Mouse (Mus musculus) retina, postnatal 1 day (tissue): ENCODE results near the gene A330070K13Rik.

Experiments
- DNase-seq: peaks from one replicate; pipeline ENCODE4 v3.0.0-alpha.2; 2012

A330070K13Rik gene

DNA sequence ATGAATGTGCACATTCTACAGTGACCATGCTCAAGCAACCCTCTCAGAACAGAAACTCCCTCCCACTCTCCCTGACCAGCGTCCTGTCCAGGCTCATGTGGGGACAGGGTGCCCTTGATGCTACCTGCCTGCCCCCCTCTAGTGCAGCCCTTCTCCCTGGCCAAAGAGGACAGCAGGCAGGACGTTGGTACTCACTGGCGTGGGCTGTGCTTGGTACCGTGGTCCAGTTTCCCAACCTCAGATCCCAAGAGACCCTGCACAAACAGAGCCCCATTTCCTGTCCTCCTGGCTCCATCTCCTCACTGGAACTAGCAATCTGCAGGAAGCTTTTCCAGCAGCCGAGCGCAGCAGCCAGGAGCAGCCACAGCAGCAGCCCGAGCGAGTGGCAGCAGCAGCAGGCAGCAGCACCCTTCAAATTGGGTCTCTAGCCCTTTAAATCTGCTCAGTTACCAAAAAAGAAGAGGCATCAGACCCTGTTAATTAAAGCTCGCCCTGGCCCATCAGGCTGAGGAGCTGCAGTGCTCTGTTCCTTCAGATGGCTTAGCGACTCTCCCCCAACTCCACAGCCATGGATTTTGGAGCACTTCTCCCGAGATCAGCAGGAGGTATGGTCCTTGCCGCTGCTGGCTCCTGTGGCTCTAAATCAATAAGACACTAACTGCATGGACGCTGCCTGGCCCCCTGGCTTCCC, at the start of gene A330070K13Rik:
Gene A330070K13Rik, minus strand, starts transcription at position 410 of the 691 bp plus-strand sequence.
- peak; percentile 24 for DNase-seq

DNA sequence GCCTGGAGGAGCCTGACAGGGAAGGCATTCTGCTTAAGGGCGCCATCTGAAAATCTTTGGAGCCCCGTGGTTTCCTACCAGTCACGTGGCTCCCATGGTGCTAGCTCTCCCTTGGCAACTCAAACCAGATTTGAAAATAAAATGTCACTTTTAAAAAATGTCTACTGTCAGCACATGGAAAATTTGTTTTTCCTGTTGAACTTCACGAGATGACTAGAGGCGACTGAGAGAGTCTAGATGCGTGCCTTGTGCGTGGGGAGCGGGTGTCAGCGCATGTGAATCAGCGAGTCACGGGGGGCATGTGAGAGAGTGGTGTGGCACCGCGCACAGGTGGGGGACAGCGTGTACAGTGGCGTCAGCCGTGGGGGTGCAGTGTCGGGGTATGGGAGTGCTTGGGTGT, 27.1 kb upstream of the A330070K13Rik start:
- no peak for DNase-seq

DNA sequence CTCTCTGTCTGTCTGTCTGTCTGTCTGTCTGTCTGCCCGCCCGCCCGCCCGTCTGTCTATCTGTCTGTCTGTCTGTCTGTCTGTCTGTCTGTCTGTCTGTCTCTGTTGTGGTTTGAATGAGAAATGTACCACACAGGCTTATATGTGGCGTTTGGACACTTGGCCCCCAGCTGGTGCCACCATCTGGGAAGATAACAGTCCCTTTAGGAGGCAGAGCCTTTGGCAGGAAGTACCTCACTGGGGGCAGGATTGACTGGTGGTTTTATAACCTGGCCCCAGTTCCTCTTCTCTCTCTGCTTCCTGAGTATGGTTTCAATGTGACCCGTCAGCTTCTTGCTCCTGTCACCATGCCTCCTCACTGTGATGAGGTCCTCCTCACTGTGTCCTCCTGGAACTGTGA, 25.3 kb upstream of the A330070K13Rik start:
- DNase-seq = no peak

DNA sequence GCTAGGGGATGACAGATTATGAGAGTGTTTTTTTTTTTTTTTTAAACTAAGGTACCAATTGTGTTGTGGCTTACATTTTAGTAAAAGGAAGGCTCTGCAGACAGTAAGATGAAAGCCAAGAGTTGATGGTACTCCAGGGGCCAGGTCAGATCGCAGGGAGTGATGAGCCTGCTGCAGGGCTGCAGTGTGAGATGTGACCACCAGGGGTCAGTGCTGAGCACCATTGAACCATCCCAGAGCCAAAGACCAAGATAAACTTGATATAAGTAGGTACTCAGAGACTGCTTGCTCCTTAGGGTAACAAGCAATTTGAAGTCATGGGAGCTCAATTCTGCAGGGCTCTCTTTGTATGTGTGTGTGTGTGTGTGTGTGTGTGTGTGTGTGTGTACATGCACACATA, 20.8 kb upstream of the A330070K13Rik start:
- DNase-seq = peak; percentile 60

DNA sequence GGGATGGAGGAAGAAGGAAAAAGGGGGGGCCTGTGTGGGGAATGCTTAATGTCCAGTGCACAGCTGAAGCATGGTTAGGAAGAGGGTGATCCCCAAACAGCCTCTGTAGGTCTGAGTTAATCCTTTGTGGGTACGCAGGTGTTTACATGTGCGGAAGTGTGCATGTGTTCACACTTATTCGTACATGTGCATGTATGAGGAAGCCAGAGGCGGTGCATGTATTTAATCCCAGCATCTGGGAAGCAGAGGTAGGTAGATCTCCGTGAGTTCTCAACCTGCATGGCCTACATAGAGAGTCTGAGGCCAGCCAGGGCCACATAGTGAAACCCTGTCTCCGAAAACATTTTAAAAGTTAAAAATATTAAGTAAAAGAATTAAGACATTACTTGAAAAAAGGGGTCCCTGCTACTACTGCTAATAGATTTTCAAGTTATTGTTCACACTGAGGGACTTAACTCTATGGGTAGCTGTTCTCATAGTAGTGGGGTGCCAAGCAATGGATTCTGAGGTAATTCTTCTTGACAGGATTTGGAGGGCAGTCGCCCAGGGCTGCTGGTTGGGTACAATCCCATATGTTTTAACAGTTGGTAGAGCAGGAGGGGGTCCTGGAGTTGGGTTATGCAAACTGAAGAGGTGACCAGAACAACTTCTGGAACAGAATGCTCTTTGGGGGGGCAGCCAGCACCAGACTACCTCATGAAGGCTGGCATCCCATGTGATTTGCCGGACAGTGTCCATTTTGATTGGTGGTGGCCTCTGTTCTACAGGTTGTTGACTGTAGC, 15.9 kb upstream of the A330070K13Rik start:
- no peak for DNase-seq

DNA sequence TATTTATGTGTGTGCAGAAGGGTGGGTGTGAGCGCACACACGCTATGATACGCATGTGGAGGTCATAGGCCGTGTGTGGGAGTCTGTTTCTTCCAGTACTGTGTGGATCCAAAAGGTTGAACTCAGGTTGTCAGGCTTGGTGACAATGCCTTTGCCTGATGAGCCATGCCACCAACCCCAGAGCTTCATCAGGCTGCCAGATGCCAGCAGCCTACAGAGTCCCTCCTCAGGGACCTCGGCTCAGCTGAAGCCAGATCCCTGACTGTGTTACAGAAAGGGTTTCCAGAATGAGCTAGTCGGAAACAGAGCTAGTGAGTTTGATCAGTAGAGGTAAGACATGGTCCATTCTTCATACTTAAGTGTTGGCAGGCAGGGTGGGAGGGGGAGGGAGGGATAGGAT, 10.7 kb upstream of the A330070K13Rik start:
- DNase-seq = no peak

DNA sequence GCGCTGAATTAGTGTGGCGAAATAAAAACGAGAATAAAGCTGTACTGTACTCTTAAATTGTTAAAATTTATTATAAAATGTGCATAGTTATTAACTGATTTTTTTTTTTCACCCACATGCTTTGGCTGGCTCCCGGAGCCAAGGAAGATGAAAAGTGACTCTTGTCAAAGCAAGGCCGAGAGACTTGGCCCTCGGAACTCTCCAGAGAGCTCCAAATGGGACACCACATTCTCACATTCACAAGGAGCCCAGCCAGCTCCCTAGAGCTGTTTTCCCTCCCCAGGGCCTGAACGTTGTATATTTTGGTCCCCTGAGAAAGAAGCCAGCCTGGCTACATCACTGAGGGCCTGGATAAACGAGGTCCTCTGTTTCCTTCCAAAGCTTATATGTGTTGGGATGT, 10.0 kb upstream of the A330070K13Rik start:
- DNase-seq = no peak

DNA sequence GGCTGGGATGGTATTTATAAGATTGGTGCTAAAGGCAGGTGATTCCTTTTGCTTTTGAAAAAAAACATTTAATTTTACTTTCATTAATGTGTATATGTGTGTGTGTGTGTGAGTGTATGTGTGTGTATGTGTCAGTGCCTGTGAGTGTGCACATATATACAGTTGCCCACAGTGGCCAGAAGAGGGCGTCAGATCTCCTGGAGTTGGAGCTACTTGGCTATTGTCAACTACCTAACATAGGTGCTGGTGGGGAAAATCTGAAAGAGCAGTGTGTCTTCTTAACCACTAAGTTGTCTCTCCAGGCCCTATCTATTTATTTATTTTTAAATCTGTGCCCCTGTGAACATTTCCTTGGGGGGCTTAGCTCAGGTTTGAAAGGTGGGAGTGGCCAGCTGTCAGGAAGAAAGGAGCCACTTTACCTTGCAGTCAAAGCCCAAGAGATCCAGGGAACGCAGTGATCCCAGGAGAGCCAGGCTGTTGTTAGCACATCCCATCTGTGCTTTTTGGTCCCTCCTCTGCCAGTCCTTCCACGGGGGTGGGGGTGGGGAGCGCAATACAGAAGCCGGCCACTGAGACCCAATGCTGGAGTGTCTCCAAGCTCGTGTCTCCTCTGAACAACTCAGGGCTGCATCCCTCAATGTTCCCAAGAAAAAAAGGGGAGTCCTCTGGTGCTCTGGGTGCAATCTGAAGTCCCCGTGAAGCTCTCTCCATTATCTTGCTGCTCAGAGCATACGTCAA, 9.4 kb upstream of the A330070K13Rik start:
- no peak for DNase-seq

DNA sequence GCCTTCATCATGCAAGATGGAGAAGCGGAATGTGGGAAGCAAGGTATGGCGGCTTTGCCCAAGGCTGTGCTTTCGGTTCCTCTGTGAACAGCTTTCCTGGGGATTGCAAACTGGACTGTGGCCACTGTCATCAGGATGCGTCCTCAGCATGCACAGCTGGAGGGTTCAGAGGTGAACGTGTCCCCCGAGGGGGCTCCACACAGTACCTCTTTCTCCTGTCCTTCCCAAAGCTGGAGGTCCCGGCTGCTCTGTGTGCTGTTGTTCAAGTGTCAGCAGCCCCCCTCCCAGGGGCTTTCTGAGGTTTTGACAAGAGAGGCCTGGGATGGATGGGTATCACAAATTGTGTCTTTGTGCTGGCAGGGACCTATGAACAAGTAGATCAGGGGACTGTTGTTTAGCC, 2.0 kb upstream of the A330070K13Rik start:
- DNase-seq = no peak

DNA sequence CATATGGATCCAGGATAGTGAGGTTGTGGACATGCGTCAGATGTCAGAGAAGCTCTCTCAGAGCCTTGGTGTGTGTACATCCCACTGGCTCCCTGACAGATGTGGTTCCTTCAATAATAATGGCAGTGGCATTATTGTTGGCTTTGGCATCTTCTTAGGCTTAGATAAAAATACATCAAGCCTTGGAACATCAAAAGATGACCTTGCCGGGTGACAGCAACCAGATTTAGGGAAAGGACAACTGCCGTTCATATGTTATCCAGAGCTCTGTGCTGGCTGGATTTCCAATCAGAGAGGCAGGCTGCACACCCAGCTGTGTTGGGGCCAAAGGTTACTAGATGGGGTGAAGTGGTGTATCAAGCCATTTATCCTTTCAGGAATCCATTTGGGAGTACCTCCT, 9.0 kb downstream of the A330070K13Rik start:
- DNase-seq = no peak

DNA sequence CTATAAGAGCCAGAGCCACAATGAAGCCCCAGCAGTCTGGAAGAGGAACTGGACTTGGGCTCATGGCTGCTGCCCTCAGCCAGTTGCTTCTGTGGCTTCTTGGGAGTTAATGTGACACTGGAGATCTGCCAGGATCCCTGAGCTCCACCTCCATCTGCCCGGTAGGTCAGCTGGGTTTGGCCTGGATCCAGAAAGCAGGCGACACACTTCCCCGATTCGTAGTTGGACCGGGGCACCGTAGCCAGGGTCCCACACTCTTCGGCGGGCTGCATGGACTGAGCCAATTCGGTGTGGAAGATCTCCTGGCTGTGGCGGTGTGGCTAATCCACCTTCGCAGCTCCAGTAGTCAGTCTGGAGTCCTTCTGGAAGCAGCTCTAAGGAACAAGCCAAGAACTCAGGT, 15.2 kb downstream of the A330070K13Rik start, which contains the start of gene Caln1:
Gene Caln1, plus strand, starts transcription at position 219 of the 400 bp plus-strand sequence.
- peak; percentile 44 for DNase-seq

DNA sequence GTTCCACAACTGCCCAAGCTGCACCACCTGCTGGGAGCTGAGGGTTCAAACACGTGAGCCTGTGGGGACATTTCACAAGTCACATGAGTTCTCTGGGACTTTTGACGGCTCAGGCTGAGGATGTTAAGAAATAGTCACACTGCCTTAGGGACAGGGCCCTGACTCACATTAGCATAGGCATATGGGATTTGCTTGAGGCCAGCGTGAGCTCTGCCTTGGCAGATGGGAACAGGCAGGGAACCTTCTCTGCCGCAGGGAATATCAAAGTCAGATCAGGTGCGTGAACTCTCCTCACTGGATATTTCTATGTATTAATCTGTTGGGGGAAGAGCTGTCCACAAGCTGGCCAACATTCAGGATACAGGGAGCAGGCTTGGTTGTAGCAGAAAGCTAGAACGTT, 16.2 kb downstream of the A330070K13Rik start:
- DNase-seq = no peak

DNA sequence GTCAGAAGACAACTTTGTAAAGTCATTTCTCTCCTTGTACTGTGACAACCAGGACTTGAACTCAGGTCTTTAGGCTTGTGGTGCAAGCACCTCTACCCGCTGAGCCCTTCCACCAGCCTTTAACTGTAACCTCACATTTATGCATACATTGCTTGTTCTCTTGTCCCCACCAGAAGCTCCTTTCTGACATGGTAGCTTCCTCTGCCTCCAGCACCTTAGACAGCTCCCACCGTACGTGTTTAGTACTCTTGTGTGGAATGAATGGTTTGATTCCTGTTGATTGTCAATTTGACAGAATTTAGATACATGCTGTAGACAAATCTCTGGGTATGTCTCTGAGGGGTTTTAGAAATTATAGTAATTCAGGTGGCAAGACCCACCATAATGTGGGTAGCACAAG, 20.7 kb downstream of the A330070K13Rik start:
- peak; percentile 12 for DNase-seq

DNA sequence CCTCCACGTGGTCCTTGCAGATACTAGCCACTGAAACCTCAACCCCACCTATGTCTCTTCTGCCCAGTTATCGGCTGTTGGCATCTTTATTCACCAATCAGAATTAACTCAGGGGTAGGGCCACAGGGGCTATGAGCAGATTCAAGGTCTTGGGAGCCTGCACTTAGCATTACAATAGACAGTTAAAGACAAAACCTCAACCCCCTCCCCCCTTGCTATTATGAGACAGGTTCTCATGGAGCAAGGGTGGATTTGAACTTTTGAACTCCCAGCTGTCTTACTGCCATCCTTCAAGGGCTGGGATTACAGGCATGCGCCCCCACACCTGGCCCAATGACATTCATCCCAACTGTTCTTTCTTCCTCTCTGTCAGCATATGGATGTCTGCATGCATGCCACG, 21.3 kb downstream of the A330070K13Rik start:
- DNase-seq = no peak

DNA sequence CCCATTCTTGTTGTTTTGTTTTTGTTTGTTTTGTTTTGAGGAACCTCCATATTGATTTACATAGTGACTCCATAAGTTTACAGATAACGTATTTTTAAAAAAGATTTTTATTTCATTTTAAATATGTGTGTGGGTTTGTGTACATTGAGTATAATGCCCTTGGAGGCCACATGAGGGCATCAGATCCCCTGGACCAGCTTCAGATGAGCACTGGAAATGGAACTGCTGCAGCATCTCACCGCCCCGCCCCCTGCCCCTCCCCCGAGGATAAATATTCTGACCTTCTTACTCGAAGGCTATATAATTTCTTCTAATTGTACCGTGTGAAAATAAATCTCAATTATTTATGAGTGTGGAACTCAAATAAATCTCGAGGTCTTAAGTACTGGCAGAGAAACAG, 29.2 kb downstream of the A330070K13Rik start:
- DNase-seq = no peak

DNA sequence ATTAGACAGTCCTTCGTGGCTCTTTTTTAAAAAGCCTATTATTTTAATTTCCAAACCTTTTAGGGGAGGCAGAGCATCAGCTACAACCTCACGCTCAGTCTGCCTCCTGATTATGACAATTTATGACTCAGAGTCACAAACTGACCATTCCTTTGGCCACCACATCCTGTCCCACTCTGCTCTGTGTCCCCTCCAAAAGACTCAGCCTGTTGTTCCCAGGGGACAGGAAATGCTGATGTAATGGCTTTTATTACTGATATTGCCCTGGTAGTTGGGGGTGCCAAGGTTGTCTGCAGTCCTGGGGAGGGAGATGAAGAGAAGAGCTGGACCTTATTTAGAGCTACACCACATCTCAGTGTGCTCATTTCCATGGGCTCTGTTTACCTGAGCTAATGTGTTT, 38.6 kb downstream of the A330070K13Rik start:
- no peak for DNase-seq

DNA sequence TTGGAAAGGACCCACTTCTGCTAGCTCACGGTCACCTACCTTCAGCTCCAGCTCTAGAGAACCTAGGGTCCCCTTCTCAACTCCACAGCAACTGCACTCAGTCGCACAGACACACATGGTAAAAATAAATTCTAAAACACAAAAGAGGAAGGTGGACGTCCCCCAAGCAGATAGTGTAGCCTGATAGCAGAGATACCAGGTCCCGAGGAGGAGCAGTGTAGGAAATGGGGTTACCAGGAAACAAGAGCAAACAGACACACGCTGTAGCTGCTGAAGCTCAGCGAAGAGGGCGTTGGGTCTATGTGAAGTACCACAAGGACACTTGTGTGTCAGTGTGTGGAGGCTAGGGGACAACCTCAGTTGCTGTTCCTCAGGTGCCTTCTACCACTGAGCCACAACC, 39.4 kb downstream of the A330070K13Rik start:
- DNase-seq = no peak

DNA sequence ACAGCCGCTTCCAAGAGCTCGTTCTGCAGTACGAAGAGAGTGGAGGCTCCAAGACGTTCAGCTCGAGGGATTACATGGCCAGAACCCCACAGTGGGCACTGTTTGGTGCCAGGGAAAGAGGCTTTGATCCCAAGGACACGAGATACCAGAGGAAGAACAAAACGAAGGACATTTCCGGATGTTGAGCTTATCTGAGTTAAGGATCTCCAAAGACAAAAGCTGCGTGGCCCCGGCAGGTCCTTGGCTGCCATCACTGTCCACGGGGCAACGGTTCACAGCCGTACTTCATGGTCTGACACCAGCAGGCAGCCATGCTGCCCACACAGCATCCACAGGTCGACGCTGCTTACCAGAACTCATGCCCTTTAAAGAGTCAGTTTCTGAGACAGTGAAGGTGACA, 43.8 kb downstream of the A330070K13Rik start:
- DNase-seq = no peak

DNA sequence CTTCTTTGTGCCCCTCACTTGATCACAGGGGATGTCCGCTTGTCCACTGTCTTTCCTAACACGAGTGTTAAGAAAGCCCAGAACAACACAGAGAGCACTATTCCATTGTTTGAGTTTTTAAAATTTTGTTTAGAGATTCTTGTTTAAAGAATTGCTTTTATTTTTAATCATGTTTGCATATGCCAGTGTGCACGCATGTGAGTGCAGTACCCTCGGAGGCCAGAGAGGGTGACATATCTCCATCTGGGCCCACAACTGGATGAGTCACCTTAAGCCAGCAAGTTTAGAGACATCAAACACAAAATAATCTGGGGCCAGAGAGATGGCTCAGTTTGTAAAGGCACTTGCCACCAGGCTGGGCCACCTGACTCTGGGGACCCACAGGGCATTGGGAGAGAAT, 49.0 kb downstream of the A330070K13Rik start:
- DNase-seq = no peak

DNA sequence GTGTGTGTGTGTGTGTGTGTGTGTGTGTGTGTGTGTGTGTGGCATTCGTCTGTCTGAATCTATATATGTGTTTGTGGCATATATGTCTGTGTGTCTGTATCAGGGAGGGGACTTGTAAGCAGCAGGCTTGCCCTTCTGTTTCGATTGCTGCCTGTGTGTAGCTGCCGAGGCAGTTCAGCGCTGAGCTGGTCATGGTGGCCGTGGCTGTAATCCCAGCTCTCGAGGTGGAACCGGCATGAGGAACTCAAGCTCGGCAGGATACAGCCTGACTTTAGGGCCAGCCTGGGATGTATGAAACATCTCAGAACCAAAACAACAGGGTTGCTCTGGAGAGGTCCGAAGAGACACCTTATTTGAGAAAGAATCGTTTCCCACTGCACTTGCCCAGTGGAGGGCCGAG, 50.5 kb downstream of the A330070K13Rik start:
- DNase-seq = no peak

DNA sequence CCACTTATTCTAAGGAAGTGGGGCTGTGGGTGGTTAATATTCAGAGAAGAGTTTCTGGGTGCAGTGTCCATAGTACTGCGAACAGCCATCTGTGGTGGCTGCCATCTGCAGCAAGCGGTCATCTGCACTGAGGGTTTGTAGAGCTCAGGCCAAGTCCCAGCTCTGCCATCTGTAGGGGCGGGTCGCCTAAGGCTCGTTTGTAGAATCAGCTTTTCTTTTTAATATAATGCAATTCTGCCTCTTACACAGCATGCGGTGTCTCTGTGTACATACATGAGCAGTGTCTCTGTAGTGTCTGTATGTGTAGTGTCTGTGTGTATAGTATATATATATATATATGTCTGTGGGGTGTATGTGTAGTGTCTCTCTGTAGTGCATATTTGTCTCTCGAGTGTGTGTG, 50.9 kb downstream of the A330070K13Rik start:
- DNase-seq = no peak

DNA sequence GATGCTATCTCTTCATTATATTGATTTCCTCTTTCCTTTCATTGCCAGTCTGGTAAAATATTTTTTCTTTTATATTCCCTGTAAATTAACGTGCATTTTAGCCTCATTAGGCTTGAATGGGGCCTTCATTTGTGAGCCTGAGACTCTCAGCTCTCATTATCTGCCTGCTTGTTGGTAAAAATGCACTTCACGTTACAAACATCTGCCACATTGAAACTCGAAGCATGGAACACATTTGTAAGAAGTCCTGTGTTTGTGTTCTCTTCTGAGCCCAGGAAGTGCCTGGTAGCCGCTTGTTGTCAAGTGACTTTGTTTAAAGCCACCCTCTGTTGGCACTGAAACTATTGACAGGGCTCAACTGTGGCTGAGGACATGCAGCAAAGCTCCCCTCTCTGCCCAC, 53.2 kb downstream of the A330070K13Rik start:
- DNase-seq = no peak

DNA sequence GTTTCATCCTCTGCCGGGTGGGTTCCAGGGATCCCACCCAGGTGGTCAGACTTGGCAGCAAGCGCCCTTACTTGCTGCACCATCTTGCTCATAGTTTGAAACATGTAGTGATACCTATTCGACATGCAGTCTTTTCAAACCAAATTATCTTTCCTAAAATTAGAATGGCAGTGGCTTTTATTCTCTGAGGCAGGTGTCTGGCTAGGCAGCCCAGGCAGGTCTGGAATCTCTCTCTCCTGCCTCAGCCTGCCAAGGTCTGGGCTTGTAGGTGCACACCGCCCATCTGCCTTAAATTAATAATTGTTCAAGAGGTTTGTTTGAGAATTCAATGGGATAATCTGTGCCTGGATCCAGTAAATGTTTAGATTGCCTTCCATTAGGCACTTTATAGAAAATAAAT, 53.6 kb downstream of the A330070K13Rik start:
- no peak for DNase-seq

DNA sequence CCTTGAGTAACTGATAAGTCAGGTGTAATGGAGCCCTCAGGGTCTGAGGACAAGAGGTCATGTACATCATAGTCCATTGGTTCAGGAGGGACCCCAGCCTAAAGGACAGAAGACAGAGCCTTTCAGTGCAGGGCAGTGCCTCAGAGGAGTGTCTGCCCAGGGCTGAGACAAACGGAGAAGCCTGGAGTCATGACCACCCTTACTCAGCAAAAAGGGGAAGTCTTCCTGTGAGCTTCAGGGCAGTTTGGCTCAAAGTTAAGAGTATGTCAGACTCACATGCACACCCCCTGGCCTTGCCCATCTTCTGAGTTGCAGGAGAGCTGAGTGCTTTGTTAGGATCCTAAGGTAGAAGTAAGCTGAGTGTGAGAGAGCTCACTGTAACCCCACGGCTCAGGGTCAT, 54.5 kb downstream of the A330070K13Rik start:
- no peak for DNase-seq
